Mouse (Mus musculus): Measurements from ENCODE around the gene Minar1. TPM values are rescaled to one million over a fixed set of nuclear protein-coding genes. Genes with fewer than 3 reads are reported as not detected.

Gene Minar1
- 0.14 and 0.33 TPM in 2 replicates for total RNA-seq (2021)
- long read RNA-seq, result 0 reads

DNA sequence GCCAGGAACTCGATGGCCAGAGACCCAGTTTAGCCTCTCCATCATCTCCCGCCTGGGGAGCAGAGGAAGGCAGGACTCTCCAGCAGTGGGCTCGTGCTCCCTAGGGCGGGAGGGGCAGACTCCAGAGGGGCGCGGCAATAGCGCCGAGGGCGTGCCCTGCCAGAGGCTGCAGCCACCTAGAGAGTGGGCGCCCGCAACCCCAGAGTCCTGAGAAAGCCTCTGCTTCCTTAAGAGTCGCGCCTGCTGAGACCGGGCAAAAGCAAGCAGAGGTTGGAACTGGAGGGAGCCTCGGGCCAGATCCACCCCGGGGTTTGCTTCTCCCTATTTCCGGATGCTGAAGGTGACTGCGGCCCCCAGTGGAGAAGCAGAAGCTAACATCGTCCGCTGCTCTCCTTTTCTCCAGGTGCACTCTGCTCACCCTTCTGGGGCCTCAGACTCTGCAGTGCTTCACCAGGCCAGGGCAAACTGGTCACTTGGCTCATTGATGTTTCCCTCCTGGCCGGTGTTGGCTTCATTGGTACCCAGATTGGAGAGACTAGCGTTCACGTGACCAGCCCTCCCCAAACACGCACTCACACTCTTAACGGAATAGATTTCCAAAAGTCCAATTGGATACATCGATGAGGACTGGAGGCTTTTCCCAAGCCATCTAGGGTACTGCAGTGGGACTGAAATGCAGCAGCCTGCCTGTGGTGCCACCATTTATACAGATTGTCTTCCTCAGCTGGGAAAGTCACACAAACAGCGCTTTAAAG, at the start of gene Minar1:
Minar1 (minus strand) TSS at position 120 of the 755 bp plus-strand sequence.
- peak; percentile 22 for DNase-seq

DNA sequence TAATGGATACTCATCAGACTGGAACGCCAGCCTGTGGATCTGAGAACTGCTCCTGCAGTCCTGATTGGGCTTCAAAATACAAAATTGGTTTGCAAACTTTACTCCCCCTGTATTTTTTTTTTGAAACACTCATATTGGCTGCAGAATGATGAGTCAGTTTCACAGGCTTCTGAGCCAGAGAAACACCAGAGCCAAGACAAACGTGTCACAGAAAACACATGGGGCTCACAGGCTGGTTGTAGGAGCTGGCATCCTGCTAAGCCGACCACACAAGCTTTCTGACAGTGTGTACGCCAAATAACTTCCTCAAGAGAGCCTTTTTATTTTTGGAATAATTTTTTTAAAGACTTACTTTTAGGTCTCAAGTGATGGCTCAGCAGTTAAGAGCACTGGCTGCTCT, 47.0 kb upstream of the Minar1 start:
- no peak for DNase-seq

DNA sequence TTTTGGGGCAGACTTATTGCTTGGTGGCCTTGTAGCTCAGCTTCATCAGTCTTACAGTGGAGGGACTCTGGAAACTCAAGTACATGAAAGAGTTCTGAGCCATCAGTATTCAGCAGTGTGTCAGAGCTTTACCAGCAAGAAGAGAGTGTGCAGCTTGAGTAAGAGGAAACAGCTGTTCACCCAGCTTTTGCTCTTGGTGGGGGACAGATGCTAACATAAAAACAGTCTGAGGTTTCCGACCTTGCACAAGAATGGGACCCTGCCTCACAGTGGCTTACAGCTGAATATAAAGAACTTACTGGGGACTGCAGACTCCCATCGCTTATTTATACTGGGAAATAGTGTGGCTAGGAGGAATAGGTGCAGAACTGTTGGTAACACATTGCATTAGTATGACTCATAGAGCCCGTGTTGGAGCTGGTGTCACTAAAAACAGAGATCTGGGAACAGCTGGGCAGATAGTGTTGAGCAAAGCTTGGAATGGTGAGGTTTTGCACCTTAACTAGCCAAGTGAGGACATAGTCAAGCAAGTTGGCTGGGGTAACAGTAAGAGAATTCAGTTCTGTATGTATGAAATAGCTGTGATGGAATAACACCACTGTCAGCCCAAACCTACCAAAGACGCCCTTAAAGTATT, 44.5 kb upstream of the Minar1 start:
- DNase-seq, result peak; percentile 4

DNA sequence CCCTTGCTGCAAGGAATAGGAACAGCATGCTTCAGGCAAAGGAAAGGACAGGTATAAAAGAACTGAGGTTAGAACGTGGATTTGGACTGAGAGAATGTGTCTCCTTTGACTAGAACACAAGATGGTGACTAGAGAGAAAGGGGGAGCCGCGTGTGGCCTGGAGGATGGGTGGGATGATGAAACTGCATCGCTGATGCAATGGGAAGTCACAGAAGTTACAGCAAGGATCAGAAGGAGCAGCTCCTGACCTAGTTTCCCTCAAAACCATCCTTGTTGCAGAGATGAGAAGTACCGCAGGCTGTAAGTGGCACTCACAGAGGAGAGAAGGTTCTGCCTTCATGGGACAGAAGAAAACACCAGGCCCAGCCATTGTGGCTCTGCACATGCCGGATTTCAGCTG, 28.0 kb upstream of the Minar1 start:
- DNase-seq, result no peak

DNA sequence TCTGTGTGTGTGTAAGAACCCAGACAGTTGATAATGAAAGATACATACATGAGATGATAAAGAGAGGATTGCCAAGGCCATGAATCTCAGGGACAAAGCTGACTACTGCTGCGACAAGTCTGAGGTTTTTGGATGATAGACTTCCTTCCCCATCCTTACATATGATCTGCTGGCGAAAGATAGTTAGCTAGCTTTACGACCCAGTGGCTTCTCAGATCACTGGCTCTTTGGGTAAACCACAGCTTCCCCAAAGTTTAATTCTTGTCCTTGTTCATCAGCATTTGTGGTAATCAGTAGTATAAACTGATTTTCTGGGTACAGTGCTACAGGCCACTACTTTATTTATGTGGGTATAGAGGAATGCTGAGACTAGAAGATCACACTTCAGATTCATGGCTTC, 14.5 kb upstream of the Minar1 start:
- no peak for DNase-seq

DNA sequence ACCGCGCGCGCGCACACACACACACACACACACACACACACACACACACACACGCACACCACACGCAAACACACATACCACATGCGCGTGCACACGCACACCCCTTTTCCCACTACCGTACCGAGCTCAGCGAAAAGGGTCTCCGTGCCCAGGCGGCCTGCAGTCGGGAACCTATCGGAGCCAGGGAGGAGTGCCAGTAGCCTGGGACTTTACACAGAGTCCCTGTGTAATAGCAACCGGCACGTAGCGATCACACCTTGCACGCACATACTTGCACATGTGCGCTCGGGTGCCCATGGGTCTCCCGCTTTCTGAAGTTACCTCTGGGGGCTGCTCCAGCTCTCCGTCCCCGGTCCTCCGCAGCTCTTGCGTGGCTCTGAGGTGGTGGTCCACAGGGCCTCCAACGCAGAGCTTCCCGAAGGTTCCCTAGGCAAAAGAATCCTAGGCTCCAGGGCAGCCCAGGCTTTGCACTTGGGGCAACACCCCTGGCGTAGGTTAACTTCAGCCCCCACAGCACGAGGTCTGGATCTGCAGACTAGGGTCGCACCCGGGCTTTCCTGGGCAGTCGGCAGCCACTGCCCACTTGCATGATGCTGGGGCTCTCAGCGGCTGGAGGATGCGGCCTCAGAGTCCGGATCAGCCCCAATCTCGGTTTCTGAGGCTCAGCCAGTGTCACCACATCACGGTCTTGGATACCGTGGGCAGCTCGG, 474 bp downstream of the Minar1 start:
- no peak for DNase-seq

DNA sequence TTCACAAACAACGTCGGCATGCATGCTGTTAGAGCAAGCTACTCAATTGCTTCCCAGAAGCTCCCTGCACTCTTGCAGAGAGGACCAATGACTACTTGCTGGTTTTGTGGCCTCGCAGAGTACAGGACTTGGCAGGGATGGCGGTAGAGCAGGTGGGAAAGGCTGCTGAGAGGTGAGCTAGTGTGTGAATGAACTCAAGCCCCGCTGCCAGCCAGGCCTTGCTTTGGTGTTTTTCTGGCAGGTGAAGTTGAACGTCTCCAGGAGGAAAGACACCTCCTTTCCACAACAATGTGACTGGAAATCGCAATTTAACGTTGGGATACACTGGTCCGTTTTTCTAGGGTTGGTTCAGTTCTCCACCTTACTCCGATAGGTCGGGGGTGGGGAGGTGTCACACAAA, 1.2 kb downstream of the Minar1 start:
- DNase-seq, result no peak

DNA sequence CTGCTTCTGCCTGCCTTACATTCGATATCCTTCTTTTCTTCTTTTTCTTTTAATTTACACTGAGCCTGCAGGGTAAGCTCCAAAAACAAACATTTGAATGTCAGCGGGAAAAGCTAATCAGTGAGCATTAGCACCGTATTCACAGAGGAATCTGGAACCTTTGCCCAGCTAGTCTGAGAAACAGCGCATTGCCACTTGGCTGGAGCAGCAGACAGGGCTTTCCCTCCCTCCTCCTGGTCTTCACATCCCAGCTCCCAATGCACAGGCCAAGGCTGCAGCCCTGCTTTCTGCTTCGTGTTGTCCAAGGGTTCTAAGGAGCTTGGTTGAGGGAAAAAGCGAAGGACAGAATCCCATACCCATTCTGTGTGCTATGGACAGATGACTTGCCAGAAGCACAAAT, 2.6 kb downstream of the Minar1 start:
- no peak for DNase-seq

DNA sequence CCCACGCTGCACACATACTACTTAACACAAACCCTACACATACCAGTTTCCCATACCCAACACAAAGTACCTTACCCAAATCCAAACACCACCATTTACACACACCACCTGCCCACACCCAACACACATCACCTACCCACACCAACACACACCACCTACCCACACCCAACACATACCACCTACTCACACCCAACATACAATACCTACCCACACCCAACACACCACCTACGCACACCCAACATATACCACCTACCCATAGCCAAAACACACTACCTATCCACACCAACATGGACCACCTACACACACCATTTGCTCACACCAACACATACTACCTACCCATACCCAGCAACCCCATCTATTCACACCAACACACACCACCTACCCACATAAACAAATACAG, 6.0 kb downstream of the Minar1 start:
- DNase-seq, result no peak

DNA sequence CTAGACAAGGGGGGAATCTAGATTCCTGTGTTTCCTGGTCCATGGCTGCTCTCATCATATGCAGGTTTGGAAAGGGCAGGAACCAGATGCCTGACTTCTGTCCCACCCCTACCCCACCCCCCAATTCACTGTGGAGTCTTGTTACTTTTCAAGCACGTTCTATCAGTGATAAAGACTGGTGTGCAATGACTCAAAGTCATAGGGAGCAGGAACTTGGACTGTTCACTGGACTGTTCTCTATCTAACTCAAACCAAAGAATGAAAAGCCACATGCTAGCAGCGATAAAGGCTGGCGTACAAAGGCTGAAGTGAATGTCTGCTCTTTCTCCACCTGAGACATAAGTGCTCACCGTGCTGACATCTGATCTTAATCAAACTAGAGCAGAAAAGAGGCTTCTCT, 12.3 kb downstream of the Minar1 start:
- no peak for DNase-seq

DNA sequence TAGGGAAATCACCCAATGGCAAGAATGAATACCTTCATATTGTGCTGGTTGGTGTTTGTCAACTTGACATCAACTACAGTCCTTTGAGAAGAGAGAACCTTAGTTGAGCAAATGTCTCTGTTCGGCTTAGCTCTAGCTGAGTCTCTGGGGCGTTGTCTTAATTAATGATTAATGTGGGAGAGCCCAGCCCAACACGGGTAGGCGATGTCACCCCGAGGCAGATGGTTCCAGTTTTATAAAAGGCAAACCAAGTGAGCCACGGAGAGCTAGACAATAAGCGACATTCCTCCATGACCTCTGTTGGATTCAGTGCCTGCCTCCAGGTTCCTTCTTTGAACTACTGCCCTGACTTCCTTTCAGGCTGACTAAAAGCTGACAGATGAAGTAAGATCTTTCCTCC, 15.6 kb downstream of the Minar1 start:
- DNase-seq, result no peak

DNA sequence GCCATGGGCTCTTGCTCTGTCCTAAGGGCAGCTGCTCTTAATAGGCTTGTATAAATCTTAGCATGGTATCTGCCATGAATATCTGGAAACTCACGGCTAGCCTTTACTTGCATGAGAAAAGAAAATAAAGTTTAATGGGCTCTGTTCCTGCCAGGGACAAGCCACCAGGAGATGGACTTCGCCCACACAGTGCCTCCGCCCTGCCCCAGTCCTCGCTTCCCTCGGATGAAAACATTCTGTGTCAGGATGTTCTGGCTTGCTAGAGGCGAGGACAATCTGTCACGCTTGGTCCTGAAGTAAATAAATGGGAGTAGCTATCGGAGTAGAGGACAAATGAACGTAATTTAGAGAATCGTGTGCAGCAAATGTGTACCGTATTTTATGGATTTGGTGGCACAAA, 16.7 kb downstream of the Minar1 start:
- no peak for DNase-seq

DNA sequence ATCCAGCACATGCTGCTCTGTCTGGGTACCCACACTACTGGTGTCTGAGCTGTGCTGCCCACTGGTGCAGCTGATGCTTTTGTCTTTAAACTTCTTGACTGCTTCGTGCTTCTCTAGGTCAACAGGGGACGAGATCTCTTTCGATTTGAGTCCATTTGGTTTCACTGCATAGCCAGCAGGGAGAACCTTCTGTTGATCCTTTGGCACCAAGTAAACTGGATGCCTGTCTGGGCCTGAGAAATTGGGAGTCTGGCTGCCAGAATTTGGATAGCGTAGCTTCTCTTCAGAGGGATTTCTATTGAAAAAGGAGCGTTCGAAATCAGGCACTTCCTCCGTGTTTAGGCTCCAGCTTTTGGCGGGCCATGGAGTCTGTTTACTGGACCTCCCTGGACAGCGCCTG, 21.0 kb downstream of the Minar1 start:
- DNase-seq, result no peak

DNA sequence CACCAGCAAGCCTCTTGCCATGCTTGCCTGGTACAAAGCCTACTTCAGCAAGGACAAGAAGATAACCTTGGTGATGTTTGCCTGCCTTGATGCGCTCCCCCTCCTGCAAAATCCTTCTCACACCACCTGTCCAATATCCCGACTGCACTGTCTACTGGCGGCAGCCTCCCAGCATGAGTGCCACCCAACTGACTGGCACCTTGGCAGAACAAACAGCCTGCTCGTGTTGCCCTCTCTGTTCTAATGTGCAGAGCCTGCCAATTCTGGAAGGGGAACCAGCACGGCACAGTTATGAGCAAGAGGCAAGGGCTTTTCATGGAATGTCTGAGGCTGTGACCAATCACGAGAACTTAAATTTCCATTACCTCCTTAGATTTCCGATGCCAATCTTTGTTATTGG, 22.2 kb downstream of the Minar1 start:
- DNase-seq, result no peak

DNA sequence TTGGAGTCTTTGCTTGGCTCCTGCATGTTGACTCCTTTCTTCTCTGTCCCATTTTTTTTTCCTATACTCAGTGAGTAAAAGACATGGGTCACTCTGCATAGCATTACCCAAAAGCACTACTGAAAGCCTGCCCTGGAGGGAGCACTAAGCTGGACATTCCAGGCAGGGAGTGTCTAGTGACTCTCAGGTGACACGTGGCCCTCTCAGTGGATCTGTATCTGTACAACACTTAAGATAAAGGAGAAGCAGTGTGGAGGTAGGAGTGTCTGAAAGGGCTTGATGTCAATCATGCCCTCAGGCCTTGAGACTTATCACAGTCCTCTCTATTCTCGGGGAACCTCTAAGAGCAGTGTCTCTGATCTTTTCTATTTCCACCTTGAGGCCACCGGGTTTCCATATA, 25.9 kb downstream of the Minar1 start:
- no peak for DNase-seq

DNA sequence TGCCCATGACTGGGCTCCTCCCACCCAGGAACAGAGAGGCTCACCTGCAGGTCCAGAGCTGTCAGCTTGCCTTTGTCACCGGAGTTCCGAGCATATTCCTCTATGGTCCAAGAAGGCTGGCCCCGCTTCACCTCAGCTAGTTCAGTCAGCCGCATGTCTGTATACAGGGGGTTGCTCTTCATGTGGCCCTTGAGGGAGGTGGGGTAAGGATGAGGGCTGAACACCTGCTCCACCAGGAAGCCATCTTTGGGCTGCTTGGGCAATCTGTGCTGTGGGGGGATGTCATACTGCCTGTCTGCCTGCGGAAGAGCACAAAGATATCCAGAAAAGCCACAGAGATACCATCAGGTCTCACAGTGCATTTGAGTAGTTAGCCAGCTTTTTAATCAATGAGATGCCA, 26.5 kb downstream of the Minar1 start:
- no peak for DNase-seq

DNA sequence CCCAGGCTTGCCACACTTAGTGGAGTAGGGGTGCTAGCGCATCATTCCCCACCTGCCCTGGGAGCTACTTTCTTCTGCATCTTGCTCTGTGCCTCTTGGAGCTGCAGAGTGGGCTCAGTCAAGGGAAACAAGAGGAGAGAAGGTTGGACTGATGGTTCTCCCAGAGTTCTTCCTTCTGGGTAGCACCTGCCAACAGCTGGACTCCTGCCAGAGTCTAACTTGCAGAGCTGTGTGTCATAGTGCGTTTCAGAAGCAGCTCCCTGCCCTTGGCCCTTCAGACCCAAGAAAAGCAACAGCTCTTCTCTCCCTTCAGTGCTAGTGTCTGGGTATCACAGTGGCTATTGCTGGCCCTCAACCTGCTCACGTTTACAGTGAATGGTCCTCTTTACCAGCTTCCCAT, 30.5 kb downstream of the Minar1 start:
- DNase-seq, result no peak

DNA sequence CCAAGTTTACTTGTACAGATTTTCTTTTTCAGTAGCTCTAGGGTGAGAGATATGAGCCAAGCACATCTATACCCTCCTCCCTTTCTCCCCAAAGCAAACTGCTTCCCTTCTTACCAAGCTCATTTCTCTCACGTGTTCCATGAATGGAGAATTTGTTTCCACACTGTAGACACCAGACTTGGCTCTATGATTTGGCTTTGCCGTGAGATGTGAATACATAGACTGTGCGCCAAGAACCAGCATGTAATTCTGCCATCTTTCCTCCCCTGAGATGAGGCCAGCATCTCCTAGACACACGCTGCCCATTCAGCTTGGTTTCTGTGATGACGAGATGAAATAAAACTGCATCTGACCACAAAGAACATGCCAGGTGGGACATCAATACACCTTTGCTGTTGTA, 44.5 kb downstream of the Minar1 start:
- DNase-seq, result no peak

DNA sequence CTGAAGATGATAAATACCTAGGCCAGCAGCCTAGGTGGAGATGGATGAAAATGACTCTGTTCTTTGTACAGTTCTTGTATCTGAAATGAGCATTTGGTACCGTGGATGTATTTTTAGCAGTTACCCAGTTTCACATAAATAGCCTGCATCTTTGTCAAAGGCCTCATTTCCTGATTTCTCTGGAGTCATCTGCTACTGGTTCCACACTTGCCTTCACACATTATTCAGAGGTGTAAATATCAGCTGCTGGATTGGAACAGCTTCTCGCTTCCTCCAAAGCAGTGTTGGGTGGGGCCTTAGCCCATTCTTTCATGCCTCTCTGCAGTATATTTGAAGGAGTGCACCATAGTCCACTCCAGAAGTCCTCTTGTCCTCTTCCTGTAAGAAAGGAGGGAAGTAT, 70.3 kb downstream of the Minar1 start:
- no peak for DNase-seq

All from adrenal gland, postnatal 25 days (tissue).